Mouse (Mus musculus): Measurements from ENCODE around the gene Utp14b. TPM values are rescaled to one million over a fixed set of nuclear protein-coding genes. Genes with fewer than 3 reads are reported as not detected.

Gene Utp14b
- polyA plus RNA-seq, 1 experiment from 2014 or later = 2.7 TPM

GRCm38 (mm10) chr1:78696903-78697302, 39.1 kb downstream of the Utp14b start:
- DNase-seq (ENCODE audit: low spot score) = no peak
- peaks cover 79% of the 10 kb centered on the region for H3K36me3 ChIP-seq
- 91% methylated on average over 5 of the region's 5 CpGs for whole genome bisulfite sequencing
- H3K27ac ChIP-seq = no peak overlapping the region
- H3K27me3 ChIP-seq (ENCODE audit: insufficient read depth, poor library complexity, severe bottlenecking) = no peaks in the 10 kb centered on the region
- H3K9me3 ChIP-seq = no peaks in the 10 kb centered on the region
- no peak overlapping the region for H3K4me3 ChIP-seq
- peaks cover under 1% of the 10 kb centered on the region; the same call in 1 of the 2 replicates for H3K4me1 ChIP-seq

GRCm38 (mm10) chr1:78698138-78698537, 40.3 kb downstream of the Utp14b start:
- DNase-seq (ENCODE audit: low spot score) = no peak
- Histone ChIP-seq H3K9me3 (no peaks in the 10 kb centered on the region), H3K27me3 (ENCODE audit: insufficient read depth, poor library complexity, severe bottlenecking) (no peaks in the 10 kb centered on the region), H3K27ac (no peak overlapping the region), H3K36me3 (peaks cover 80% of the 10 kb centered on the region), H3K4me1 (peaks cover 5% of the 10 kb centered on the region; the same call in 1 of the 2 replicates), H3K4me3 (no peak overlapping the region)
- WGBS = 83% methylated on average over 6 of the region's 6 CpGs

GRCm38 (mm10) chr1:78701740-78702139, 43.9 kb downstream of the Utp14b start:
- H3K4me1 ChIP-seq = peaks cover 5% of the 10 kb centered on the region; the same call in 1 of the 2 replicates
- H3K9me3 ChIP-seq = no peaks in the 10 kb centered on the region
- peak; percentile 46 for DNase-seq (ENCODE audit: low spot score)
- no peak overlapping the region for H3K4me3 ChIP-seq
- no peaks in the 10 kb centered on the region for H3K27me3 ChIP-seq (ENCODE audit: insufficient read depth, poor library complexity, severe bottlenecking)
- 94% methylated on average over 3 of the region's 3 CpGs for WGBS
- peaks cover 87% of the 10 kb centered on the region for H3K36me3 ChIP-seq
- no peak overlapping the region for H3K27ac ChIP-seq

GRCm38 (mm10) chr1:78702282-78702963, 44.6 kb downstream of the Utp14b start:
- Histone ChIP-seq H3K4me1 (peaks cover 5% of the 10 kb centered on the region; the same call in 1 of the 2 replicates), H3K4me3 (no peak overlapping the region), H3K9me3 (no peaks in the 10 kb centered on the region), H3K27ac (no peak overlapping the region), H3K27me3 (ENCODE audit: insufficient read depth, poor library complexity, severe bottlenecking) (no peaks in the 10 kb centered on the region), H3K36me3 (peaks cover 82% of the 10 kb centered on the region)
- peak; percentile 73 for DNase-seq (ENCODE audit: low spot score)
- 78% methylated on average over 14 of the region's 14 CpGs for WGBS

GRCm38 (mm10) chr1:78702964-78703285, 45.1 kb downstream of the Utp14b start:
- Histone ChIP-seq H3K27me3 (ENCODE audit: insufficient read depth, poor library complexity, severe bottlenecking) (no peaks in the 10 kb centered on the region), H3K27ac (no peak overlapping the region), H3K9me3 (no peaks in the 10 kb centered on the region), H3K4me1 (peaks cover 5% of the 10 kb centered on the region; the same call in 1 of the 2 replicates), H3K4me3 (no peak overlapping the region), H3K36me3 (peaks cover 79% of the 10 kb centered on the region)
- peak; percentile 54 for DNase-seq (ENCODE audit: low spot score)
- 83% methylated on average over 2 of the region's 2 CpGs for WGBS

GRCm38 (mm10) chr1:78706338-78706737, 48.5 kb downstream of the Utp14b start:
- no peak for DNase-seq (ENCODE audit: low spot score)
- H3K4me3 ChIP-seq = no peak overlapping the region
- H3K4me1 ChIP-seq = peaks cover 5% of the 10 kb centered on the region; the same call in 1 of the 2 replicates
- H3K9me3 ChIP-seq = no peaks in the 10 kb centered on the region
- H3K36me3 ChIP-seq = peaks cover 48% of the 10 kb centered on the region
- no peak overlapping the region for H3K27ac ChIP-seq
- WGBS = 85% methylated on average over 10 of the region's 10 CpGs
- no peaks in the 10 kb centered on the region for H3K27me3 ChIP-seq (ENCODE audit: insufficient read depth, poor library complexity, severe bottlenecking)

- H3K27me3 ChIP-seq (ENCODE audit: insufficient read depth, poor library complexity, severe bottlenecking) = no peaks in the 10 kb centered on the region
- peaks cover 38% of the 10 kb centered on the region for H3K36me3 ChIP-seq
- WGBS = 67% methylated on average over 4 of the region's 4 CpGs
- H3K4me3 ChIP-seq = no peak overlapping the region
- peaks cover under 1% of the 10 kb centered on the region; the same call in 1 of the 2 replicates for H3K4me1 ChIP-seq
- no peak for DNase-seq (ENCODE audit: low spot score)
- no peak overlapping the region for H3K27ac ChIP-seq
- no peaks in the 10 kb centered on the region for H3K9me3 ChIP-seq
Measured at GRCm38 (mm10) chr1:78707280-78707679, 49.4 kb downstream of the Utp14b start.

GRCm38 (mm10) chr1:78710026-78710425, 52.2 kb downstream of the Utp14b start:
- Histone ChIP-seq H3K9me3 (no peaks in the 10 kb centered on the region), H3K36me3 (peaks cover 14% of the 10 kb centered on the region; the same call in 1 of the 2 replicates), H3K4me1 (no peaks in the 10 kb centered on the region), H3K27me3 (ENCODE audit: insufficient read depth, poor library complexity, severe bottlenecking) (no peaks in the 10 kb centered on the region), H3K4me3 (no peak overlapping the region), H3K27ac (no peak overlapping the region)
- no peak for DNase-seq (ENCODE audit: low spot score)

GRCm38 (mm10) chr1:78710613-78711329, 52.9 kb downstream of the Utp14b start:
- Histone ChIP-seq H3K27me3 (ENCODE audit: insufficient read depth, poor library complexity, severe bottlenecking) (no peaks in the 10 kb centered on the region), H3K9me3 (no peaks in the 10 kb centered on the region), H3K4me1 (no peaks in the 10 kb centered on the region), H3K4me3 (no peak overlapping the region), H3K36me3 (peaks cover 8% of the 10 kb centered on the region; the same call in 1 of the 2 replicates), H3K27ac (no peak overlapping the region)
- WGBS = 74% methylated on average over 5 of the region's 5 CpGs
- DNase-seq (ENCODE audit: low spot score) = no peak

Other genes with a start within 250 kb of the Utp14b start
- gene Farsb, start 169.1 kb upstream of the Utp14b start, polyA plus RNA-seq (2016; fragmentation: Nextera tagmentation; extraction: Ambion mirVana) = 122 and 133 TPM in 2 replicates
- gene Mogat1, start 147.0 kb upstream of the Utp14b start, polyA plus RNA-seq (2016; fragmentation: Nextera tagmentation; extraction: Ambion mirVana) = 0.22 TPM in 1 of 2 replicates, not detected in the other
- gene BC035947, start 145.9 kb upstream of the Utp14b start, polyA plus RNA-seq (2016; fragmentation: Nextera tagmentation; extraction: Ambion mirVana) = 0.05 and 0.15 TPM in 2 replicates
- 56.7 and 61.8 TPM in 2 replicates for gene Acsl3, start 213 bp upstream of the Utp14b start, polyA plus RNA-seq (2016; fragmentation: Nextera tagmentation; extraction: Ambion mirVana)
- 0.16 TPM in 1 of 2 replicates, not detected in the other for gene Kcne4, start 158.7 kb downstream of the Utp14b start, polyA plus RNA-seq (2016; fragmentation: Nextera tagmentation; extraction: Ambion mirVana)

Data from heart, embryonic 10.5 days (tissue).